Mouse (Mus musculus) frontal cortex, adult 2 months (tissue): Measurements from ENCODE around the gene Adcy7. TPM values are rescaled to one million over a fixed set of nuclear protein-coding genes. Genes with fewer than 3 reads are reported as not detected.

ENCODE experiments used
- DNase-seq, 2 experiments: peaks; one replicate each; pipeline ENCODE4 v3.0.0; 2022; ENCODE audit warnings: low spot score in 1 of 2; ENCODE audit errors: extremely low spot score in 1 of 2
- polyA plus RNA-seq: library from polyadenylated mRNA; depleted of rRNA; stranded (reverse); fragments of >200 nt; gene quantifications from 2 replicates; pipeline ENCODE4 v1.2.3, GENCODE M21; 2012; rRNA removed

Gene Adcy7
- polyA plus RNA-seq = 2.5 and 3.4 TPM in 2 replicates

DNA sequence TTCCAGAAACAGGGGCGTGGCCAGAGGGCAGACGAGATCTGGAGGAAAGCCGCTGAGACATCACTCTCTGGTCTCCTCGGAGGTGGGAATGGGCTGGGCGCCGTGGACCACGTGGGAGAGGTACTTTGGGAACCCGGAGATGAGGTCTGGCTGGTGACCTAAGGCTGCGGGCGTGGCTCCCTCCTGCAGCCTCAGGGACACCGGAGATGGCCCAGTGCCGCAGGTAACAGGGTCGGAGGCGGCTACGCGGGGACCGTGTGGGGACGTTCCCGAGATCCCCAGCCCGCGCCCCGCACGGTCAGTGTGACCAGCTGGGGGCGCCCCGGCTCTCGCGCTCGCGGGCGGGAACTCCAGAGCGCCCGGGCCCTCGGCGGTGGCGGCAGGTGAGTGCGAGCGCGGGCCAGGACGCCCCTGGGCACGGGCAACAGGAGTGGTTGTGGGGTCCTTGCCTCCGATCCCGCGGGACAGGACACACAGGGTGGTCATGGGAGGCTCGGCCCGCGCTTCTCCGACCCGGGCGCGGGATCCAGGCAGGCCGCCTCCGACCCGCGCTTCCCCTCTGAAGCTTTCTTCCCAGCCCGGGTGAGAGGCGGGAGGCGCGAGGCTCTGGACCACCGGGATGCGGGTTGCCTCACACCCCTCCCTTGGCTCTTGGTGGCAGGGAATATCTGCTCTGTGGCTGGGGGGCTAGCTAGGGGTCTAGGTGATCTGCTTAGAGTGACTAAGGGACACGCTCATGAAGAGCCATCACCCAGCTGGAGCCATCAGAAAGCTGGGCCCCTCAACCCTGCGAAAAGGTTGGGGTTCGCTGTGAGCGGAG lies at the start of gene Adcy7:
Gene Adcy7 (plus strand): TSS at position 173 of the 820 bp plus-strand sequence.
- DNase-seq = peak in 1 of 2 experiments; percentile 23

- no peak for DNase-seq
Observed at GRCm38 (mm10) chr8:88225358-88225757, 46.8 kb upstream of the Adcy7 start.

DNA sequence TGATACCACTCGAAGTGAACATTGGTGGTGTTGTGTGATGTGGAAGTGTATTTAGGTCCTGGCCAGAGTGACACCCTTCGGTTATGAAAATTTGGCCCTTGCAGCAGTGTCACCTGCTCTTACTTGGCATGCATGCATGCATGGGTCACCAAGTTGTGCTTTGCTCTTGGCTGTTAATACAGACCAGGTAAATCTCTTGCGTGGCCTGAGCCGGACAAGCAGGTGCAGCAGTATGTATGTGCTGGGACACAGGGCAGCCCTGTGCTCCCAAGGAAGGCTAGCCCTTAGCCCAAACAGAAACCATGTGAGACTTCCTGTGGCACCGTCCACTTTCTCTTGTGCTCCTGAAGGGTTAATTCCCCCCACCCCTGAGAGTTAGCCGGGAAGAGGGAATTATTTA lies 44.4 kb upstream of the Adcy7 start:
- no peak for DNase-seq

DNA sequence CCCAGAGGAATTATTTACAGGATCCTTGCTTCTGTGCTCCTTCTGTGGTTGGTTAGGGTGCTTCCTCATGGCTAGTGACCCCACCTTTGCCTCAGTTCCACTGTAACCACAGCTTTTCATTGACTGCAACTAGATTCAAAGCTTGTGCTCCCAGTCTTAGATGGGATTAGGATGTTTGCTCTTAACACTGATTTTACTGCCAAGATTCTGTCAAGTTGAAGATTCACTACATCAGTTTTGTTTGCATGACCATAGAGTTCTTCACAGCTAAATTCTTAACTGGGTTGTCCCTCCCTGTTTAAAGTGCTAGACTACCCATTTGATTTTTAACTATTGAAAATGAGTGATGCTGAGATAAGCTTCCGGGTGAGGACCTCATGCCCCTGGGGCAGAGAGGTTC lies 43.9 kb upstream of the Adcy7 start:
- no peak for DNase-seq

GRCm38 (mm10) chr8:88228800-88229199 lies 43.4 kb upstream of the Adcy7 start:
- DNase-seq = no peak

GRCm38 (mm10) chr8:88236666-88237065 lies 35.5 kb upstream of the Adcy7 start:
- no peak for DNase-seq

- no peak for DNase-seq
Observed at GRCm38 (mm10) chr8:88237606-88238005, 34.6 kb upstream of the Adcy7 start.

- DNase-seq = no peak
Observed at GRCm38 (mm10) chr8:88239277-88239676, 32.9 kb upstream of the Adcy7 start.

DNA sequence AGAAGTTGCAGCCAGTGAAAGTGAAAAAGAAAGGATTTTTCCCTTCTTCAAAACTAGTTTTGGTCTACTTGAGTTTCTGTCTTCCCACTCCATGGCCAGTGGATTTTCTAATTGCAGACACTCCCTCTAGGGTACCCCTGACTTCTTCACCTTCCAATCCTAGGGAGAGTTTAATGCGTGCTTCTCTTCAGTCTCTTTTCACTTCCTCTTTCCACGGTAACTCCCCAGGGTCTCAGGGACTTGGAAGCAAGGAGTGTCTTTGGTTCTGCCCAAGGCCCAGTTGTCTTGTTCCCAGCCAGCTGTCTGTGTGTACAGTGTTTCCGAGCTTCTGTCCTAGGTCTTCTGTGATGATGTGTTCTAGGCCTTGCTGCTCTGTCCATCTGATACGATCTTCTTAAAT lies 30.3 kb upstream of the Adcy7 start:
- DNase-seq = no peak

DNA sequence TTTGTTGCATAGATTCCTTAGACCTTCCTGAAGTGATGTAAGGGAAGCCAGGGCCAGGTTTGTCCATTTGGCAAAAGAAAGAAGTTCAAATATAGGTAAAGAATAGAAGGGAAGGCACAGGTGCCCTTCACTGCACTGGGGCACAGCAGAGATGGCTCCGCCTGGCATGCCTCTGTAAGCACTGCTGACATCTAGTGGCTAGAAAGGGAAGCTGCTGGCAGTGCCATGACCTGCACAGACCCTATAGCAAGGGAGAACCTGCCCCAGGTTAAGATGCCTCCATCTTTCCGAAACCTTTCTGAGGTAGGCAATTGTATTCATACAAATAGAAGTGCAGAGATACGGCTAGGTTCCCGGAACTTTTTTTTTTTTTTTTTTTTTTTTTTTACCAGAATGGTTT lies 27.9 kb upstream of the Adcy7 start:
- peak in 1 of 2 experiments; percentile 65 for DNase-seq

GRCm38 (mm10) chr8:88252791-88253190 lies 19.4 kb upstream of the Adcy7 start:
- peak in 1 of 2 experiments; percentile 34 for DNase-seq

GRCm38 (mm10) chr8:88254957-88255356 lies 17.2 kb upstream of the Adcy7 start:
- no peak for DNase-seq

DNA sequence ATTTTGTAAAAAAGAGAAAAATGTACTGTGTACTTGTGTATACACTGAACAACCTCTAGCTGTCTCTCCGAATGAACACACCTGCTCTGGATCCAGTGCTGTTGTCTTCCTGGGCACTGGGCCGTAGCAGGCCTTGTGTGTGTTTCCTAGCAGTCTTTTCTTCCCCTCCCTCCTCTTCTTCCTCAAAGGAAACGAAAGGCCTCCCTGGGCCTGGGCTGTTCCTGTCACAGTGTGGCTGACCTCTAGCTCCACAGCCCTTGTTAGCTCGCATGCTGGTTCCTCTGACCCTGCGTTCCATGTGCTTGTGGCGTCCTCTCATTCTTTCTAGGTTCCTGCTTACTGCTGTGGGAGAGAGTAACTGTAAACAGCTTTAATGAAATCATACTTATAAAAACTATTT lies 14.2 kb upstream of the Adcy7 start:
- no peak for DNase-seq

GRCm38 (mm10) chr8:88258544-88258943 lies 13.7 kb upstream of the Adcy7 start:
- DNase-seq = no peak

- DNase-seq = no peak
Observed at GRCm38 (mm10) chr8:88260466-88260980, 11.7 kb upstream of the Adcy7 start.

- no peak for DNase-seq
Observed at GRCm38 (mm10) chr8:88262831-88263635, 9.2 kb upstream of the Adcy7 start.

GRCm38 (mm10) chr8:88265511-88265910 lies 6.7 kb upstream of the Adcy7 start:
- no peak for DNase-seq

DNA sequence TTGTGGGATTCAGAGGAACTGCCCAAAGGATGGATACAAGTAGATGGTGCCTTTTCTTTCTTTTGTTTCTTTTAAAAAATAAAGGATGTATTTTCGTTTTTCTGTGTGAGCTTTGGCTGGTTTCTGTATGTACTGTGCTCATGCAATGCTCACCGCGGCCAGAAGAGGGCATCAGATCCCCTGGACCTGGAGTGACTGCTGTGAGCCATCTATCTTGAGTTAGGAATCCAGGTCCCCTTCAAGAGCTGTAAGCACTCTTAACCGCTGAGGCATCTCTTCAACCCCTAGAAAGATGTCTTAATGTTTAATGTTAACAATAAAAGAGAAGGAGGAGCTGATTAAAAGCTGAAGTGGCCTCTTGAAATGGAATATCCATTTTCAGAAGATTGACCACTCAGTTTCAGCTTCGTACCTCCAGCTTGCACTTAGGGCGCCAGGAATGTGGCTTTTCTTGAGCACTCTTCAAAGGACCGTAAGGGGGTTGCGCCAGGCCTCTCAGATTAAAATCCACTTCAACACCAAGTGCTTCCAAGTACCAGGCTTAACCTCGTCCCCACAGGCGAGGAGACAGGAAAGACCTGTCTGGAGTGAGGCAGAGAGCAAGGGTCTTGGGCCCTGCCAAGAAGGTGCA lies 5.9 kb upstream of the Adcy7 start:
- peak; percentile 46 to 92 for DNase-seq

DNA sequence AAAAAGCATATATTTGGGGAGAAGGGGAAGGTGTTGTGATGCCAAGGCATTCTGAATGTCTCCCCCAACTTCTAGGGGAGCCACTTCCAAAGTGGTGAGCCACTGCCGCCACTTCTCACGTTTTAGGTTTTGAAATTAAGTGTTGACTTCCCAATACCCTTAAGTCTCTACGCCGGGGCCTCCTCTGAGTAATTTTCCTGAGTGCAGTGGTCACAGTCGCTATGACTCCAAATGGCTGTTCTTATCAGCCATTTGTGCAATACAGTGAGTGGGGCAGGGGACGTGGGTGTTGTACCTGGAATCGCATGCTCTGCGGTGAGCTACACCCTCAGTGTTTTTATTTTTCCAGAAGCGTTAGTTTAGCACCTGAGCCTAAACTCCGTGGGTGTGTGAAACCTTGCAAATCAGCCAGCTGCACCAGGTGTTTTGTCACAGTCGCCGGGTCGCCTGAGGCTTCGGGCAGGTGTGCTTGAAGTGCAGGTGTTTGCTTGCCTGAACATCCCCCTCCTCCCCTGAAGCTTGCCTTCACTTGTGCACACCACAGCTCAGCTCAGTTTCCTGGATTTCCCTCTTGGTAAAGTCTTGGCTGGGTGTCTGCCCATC lies 5.3 kb upstream of the Adcy7 start:
- peak in 1 of 2 experiments; percentile 16 for DNase-seq

DNA sequence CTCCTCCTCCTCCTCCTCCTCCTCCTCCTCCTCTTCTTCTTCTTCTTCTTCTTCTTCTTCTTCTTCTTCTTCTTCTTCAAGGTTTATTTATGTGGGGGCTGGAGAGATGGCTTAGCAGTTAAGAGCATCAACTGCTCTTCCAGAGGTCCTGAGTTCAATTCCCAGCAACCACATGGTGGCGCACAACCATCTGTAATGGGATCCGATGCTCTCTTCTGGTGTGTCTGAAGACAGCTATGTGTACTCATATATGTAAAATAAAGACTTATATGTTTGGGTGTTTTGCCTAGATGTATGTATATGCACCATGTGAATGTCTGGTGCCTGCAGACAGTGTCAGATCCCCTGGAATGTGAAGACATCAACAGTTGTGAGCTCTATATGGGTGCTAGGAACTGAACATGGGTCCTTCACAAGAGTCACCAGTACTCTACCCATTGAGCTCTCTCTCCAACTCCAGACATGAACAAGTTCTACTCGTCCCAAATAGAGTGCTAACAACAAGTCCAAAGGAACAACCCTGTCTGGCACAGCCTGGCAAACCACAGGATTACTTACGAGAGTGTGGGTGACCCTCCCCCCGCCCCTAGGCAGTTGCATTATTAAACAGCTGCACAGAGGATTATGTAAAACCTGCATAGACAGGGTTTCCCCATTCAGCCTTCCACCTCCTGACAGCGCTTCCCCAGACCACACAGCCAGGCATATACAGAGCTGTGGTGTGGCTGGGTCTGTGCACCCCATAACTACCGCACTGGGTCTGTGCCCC lies 2.9 kb upstream of the Adcy7 start:
- DNase-seq = no peak
